Mouse (Mus musculus) intestine, embryonic 15.5 days (tissue): Measurements from ENCODE around the gene Sugt1. TPM values are rescaled to one million over a fixed set of nuclear protein-coding genes. Genes with fewer than 3 reads are reported as not detected.
A peak's percentile ranks its signal among the peaks of the same experiment; 100 is the strongest.

Experiments used
- ATAC-seq: fragments of 200-750 bp; cut with Nextera tagmentation; 2 replicates; pipeline ENCODE4 v1.8.0; 2017; ENCODE audit warnings: moderate TSS enrichment, moderate library complexity
- H3K27ac ChIP-seq: fragments of 300-500 bp; sonication (generic); 2 replicates; pipeline ENCODE4 v1.5.1; 2015; ENCODE audit warnings: mild to moderate bottlenecking, inconsistent platforms
- H3K27me3 ChIP-seq: fragments of 300-500 bp; sonication (generic); replicated peaks from 2 replicates; pipeline ENCODE4 v1.6.1; 2015; ENCODE audit warnings: inconsistent platforms
- H3K36me3 ChIP-seq: fragments of 300-500 bp; sonication (generic); 2 replicates; pipeline ENCODE4 v1.6.1; 2015; ENCODE audit warnings: inconsistent platforms
- H3K4me1 ChIP-seq: fragments of 300-500 bp; sonication (generic); replicated peaks from 2 replicates; pipeline ENCODE4 v1.6.1; 2015; ENCODE audit warnings: inconsistent platforms
- H3K4me2 ChIP-seq: fragments of 300-500 bp; sonication (generic); replicated peaks from 2 replicates; pipeline ENCODE4 v1.6.1; 2015; ENCODE audit warnings: mild to moderate bottlenecking, inconsistent platforms
- H3K4me3 ChIP-seq: fragments of 300-500 bp; sonication (generic); replicated peaks from 2 replicates; pipeline ENCODE4 v1.5.1; 2015; ENCODE audit warnings: inconsistent platforms
- H3K9ac ChIP-seq: fragments of 300-500 bp; sonication (generic); 2 replicates; pipeline ENCODE4 v1.6.1; 2015; ENCODE audit warnings: inconsistent platforms
- H3K9me3 ChIP-seq: fragments of 300-500 bp; sonication (generic); 2 replicates; pipeline ENCODE4 v1.6.1; 2016; ENCODE audit warnings: inconsistent platforms
- WGBS: fragments of 180-500 bp; shearing (Covaris S2); methylation state at CpG from one replicate; pipeline ENCODE4 v1.1.7; 2015; 5-methylcytosine and 5-hydroxymethylcytosine counted together
- polyA plus RNA-seq: library from polyadenylated mRNA; unstranded; fragments of >200 nt; fragmentation: Nextera tagmentation; extraction: Ambion mirVana; gene quantifications from 2 replicates; pipeline ENCODE4 v1.2.1, GENCODE M21; 2015

The Sugt1 gene
- polyA plus RNA-seq, 1 experiment from 2014 or later, result 113 TPM

- Histone ChIP-seq H3K27me3 (no peaks in the 10 kb centered on the region), H3K4me2 (peak overlapping the region; percentile 71), H3K9ac (peak overlapping the region; percentile 64), H3K4me1 (peaks cover 9% of the 10 kb centered on the region; the same call in 1 of the 2 replicates), H3K9me3 (no peaks in the 10 kb centered on the region), H3K27ac (peak overlapping the region; percentile 92), H3K4me3 (peak overlapping the region; percentile 63), H3K36me3 (no peaks in the 10 kb centered on the region)
- ATAC-seq, result no peak
- WGBS, result 31% methylated on average over 16 of the region's 16 CpGs
Measured at GRCm38 (mm10) chr14:79586499-79587138, 872 bp upstream of the Sugt1 start.

DNA sequence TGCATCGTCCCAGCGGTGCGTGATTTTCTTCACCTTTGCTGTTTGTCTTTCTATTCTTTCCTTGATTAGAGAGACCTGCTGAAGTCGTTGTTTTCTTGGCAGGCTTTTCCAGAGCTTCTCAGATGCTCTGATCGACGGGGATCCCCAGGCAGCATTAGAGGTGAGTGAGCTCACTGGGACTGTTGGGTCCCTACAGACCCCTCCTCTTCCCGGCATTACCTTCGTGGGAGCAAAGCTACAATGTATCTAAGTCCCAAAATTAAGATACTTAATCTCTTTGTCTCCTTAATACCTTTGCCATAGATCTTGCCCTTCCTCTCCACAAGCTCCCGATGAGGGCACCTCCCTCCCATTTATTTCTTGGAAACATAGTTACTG is 350 bp downstream of the Sugt1 start:
- peak; percentile 40 for ATAC-seq
- under 1% methylated on average over 9 of the region's 9 CpGs for WGBS
- Histone ChIP-seq H3K4me1 (peaks cover 9% of the 10 kb centered on the region; the same call in 1 of the 2 replicates), H3K27me3 (no peaks in the 10 kb centered on the region), H3K9ac (peak overlapping the region; percentile 64), H3K9me3 (no peaks in the 10 kb centered on the region), H3K27ac (peak overlapping the region; percentile 92), H3K4me2 (peak overlapping the region; percentile 58), H3K4me3 (peak overlapping the region; percentile 63), H3K36me3 (no peaks in the 10 kb centered on the region)

GRCm38 (mm10) chr14:79588534-79588951 is 1.1 kb downstream of the Sugt1 start:
- peak overlapping the region; percentile 64; the same call in 1 of the 2 replicates for H3K9ac ChIP-seq
- ATAC-seq, result no peak
- H3K4me2 ChIP-seq, result peak overlapping the region; percentile 58
- WGBS, result 80% methylated on average over 9 of the region's 9 CpGs
- peaks cover 9% of the 10 kb centered on the region; the same call in 1 of the 2 replicates for H3K4me1 ChIP-seq
- H3K9me3 ChIP-seq, result no peaks in the 10 kb centered on the region
- peak overlapping the region; percentile 63 for H3K4me3 ChIP-seq
- no peaks in the 10 kb centered on the region for H3K27me3 ChIP-seq
- H3K36me3 ChIP-seq, result no peaks in the 10 kb centered on the region
- H3K27ac ChIP-seq, result no peak overlapping the region

GRCm38 (mm10) chr14:79589401-79589800 is 1.9 kb downstream of the Sugt1 start:
- no peaks in the 10 kb centered on the region for H3K9me3 ChIP-seq
- 85% methylated on average over 6 of the region's 6 CpGs for WGBS
- H3K36me3 ChIP-seq, result 0 out of 2 replicates have a peak, but pooled peaks cover 4% of the 10 kb centered on the region
- H3K4me3 ChIP-seq, result no peak overlapping the region
- peaks cover 9% of the 10 kb centered on the region; the same call in 1 of the 2 replicates for H3K4me1 ChIP-seq
- no peaks in the 10 kb centered on the region for H3K27me3 ChIP-seq
- H3K9ac ChIP-seq, result no peak overlapping the region
- H3K27ac ChIP-seq, result no peak overlapping the region
- peak overlapping the region; percentile 58; the same call in 1 of the 2 replicates for H3K4me2 ChIP-seq
- no peak for ATAC-seq

GRCm38 (mm10) chr14:79590916-79591315 is 3.4 kb downstream of the Sugt1 start:
- no peak for ATAC-seq

DNA sequence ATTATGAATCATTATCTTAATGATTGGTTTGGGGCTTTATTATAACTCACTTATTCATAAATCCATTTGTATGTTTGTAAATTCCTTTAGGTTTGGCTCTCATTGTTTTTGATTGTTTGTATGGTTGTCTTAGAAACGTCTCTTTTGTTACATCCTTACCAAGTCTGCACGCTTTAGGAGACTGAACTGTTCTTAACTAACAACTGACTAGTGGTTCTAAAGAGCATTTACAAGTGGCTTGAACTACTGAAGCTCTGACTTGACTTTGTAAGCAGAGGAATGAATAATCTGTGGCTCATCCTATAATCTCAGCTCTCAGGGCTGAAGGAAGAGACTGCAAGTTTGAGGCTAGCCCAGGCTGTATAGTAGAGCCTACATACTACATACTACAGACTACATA is 4.1 kb downstream of the Sugt1 start:
- WGBS, result 89% methylated on average over 2 of the region's 2 CpGs
- Histone ChIP-seq H3K4me1 (peaks cover 9% of the 10 kb centered on the region; the same call in 1 of the 2 replicates), H3K36me3 (0 out of 2 replicates have a peak, but pooled peaks cover 4% of the 10 kb centered on the region), H3K4me2 (no peak overlapping the region), H3K4me3 (no peak overlapping the region), H3K27me3 (no peaks in the 10 kb centered on the region), H3K9me3 (no peaks in the 10 kb centered on the region), H3K27ac (no peak overlapping the region), H3K9ac (no peak overlapping the region)
- no peak for ATAC-seq

More at GRCm38 (mm10) chr14:79590916-79591315, 3.4 kb downstream of the Sugt1 start:
- H3K4me3 ChIP-seq, result no peak overlapping the region
- peaks cover 9% of the 10 kb centered on the region; the same call in 1 of the 2 replicates for H3K4me1 ChIP-seq
- H3K4me2 ChIP-seq, result no peak overlapping the region
- H3K9me3 ChIP-seq, result no peaks in the 10 kb centered on the region
- H3K27ac ChIP-seq, result no peak overlapping the region
- H3K27me3 ChIP-seq, result no peaks in the 10 kb centered on the region
- H3K36me3 ChIP-seq, result 0 out of 2 replicates have a peak, but pooled peaks cover 4% of the 10 kb centered on the region
- no peak overlapping the region for H3K9ac ChIP-seq
- 93% methylated on average over 8 of the region's 8 CpGs for WGBS

GRCm38 (mm10) chr14:79594069-79594468 is 6.6 kb downstream of the Sugt1 start:
- ATAC-seq, result no peak
- Histone ChIP-seq H3K4me3 (no peak overlapping the region), H3K9me3 (no peaks in the 10 kb centered on the region), H3K4me1 (peaks cover 1% of the 10 kb centered on the region; the same call in 1 of the 2 replicates), H3K27ac (no peak overlapping the region), H3K36me3 (peaks cover 6% of the 10 kb centered on the region; the same call in 1 of the 2 replicates), H3K9ac (no peak overlapping the region), H3K4me2 (no peak overlapping the region), H3K27me3 (no peaks in the 10 kb centered on the region)
- WGBS, result 85% methylated on average over 5 of the region's 5 CpGs

DNA sequence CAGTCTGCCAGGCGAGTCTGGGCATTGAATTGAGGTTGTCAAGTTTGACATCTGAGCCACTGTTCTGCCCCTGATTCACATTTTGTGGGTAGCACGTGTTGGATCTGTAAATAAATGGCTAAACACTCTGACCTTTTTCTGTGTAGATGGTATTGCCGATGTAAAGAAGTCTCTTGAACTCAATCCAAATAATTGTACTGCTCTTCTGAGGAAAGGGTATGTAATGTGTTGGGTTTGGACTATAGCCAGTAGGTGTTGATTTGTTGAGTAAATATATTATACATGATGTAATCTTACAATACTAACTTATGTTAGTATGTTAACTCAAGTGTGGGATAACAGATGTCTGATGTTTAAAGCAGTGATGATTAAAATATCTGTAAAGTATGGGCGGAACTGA is 9.1 kb downstream of the Sugt1 start:
- WGBS, result 74% methylated on average over 4 of the region's 4 CpGs
- ATAC-seq, result no peak
- Histone ChIP-seq H3K36me3 (peaks cover 25% of the 10 kb centered on the region), H3K4me2 (no peak overlapping the region), H3K4me1 (no peaks in the 10 kb centered on the region), H3K9me3 (no peaks in the 10 kb centered on the region), H3K9ac (no peak overlapping the region), H3K4me3 (no peak overlapping the region), H3K27ac (no peak overlapping the region), H3K27me3 (no peaks in the 10 kb centered on the region)

- no peak overlapping the region for H3K4me2 ChIP-seq
- no peak overlapping the region for H3K27ac ChIP-seq
- H3K4me1 ChIP-seq, result no peaks in the 10 kb centered on the region
- no peak for ATAC-seq
- no peaks in the 10 kb centered on the region for H3K27me3 ChIP-seq
- H3K36me3 ChIP-seq, result peaks cover 22% of the 10 kb centered on the region; the same call in 1 of the 2 replicates
- no peak overlapping the region for H3K9ac ChIP-seq
- no peak overlapping the region for H3K4me3 ChIP-seq
- 88% methylated on average over 2 of the region's 2 CpGs for WGBS
- no peaks in the 10 kb centered on the region for H3K9me3 ChIP-seq
Measured at GRCm38 (mm10) chr14:79605881-79606280, 18.4 kb downstream of the Sugt1 start.

DNA sequence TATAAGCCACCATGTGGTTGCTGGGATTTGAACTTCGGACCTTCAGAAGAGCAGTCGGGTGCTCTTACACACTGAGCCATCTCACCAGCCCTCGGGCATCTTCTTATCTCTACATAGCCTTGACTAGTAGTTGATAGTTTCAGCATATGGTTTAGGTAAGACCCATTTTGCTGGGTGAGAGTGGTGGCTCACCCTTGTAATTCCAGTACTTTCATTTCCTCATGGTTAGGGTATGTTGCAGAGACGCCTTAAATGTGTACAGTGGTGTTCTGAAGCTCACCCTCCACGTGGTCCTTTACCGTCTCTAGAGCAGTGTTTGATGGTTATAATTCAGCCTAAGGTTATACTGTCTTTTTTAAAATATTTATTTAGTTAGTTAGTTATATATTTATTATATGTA is 18.9 kb downstream of the Sugt1 start:
- ATAC-seq, result no peak
- Histone ChIP-seq H3K9me3 (no peaks in the 10 kb centered on the region), H3K27ac (no peak overlapping the region), H3K27me3 (no peaks in the 10 kb centered on the region), H3K4me1 (no peaks in the 10 kb centered on the region), H3K36me3 (peaks cover 22% of the 10 kb centered on the region), H3K4me3 (no peak overlapping the region), H3K9ac (no peak overlapping the region), H3K4me2 (no peak overlapping the region)
- 91% methylated on average over 6 of the region's 6 CpGs for WGBS

DNA sequence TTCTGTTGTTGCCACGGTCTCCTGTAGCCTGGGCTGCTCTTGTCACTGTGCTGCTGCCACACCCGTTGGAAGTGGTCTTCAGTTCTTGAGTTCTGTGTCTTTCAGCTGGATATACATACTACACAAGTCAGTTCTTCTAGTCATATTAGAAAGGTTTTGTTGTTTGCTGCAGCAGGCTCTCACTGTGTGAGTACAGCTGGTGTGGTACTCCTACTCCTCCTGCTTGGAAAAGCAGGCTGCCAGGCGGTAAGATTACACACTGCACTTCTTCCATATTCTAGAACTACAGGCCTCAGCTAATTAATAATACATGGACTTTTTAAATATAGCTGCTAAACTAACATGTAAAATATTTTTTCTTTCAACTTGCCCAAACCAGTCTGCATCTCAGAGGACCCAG is 19.4 kb downstream of the Sugt1 start:
- H3K9me3 ChIP-seq, result no peaks in the 10 kb centered on the region
- H3K4me2 ChIP-seq, result no peak overlapping the region
- no peak overlapping the region for H3K4me3 ChIP-seq
- peaks cover 22% of the 10 kb centered on the region for H3K36me3 ChIP-seq
- no peak overlapping the region for H3K9ac ChIP-seq
- ATAC-seq, result no peak
- no peaks in the 10 kb centered on the region for H3K27me3 ChIP-seq
- no peaks in the 10 kb centered on the region for H3K4me1 ChIP-seq
- 94% methylated on average over 3 of the region's 3 CpGs for WGBS
- H3K27ac ChIP-seq, result no peak overlapping the region

DNA sequence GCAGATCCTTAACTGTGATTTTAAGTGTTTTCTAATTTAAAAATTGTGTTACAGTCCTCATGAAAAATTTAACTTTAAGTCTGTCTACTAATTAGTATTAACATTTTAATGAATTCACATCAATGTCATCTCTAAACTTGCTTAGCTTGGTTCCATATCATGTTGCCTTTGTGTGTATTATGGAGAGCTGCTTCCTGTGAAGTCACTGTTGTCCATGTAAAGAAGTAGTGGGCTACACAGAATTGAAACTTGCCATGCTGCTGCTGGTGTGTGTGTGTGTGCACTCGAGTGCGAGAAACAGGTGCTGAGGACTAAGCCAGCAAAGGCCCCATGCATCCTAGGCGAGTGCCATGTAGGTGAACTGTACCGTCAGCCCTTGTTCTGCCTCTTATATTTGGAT is 19.9 kb downstream of the Sugt1 start:
- peaks cover 22% of the 10 kb centered on the region for H3K36me3 ChIP-seq
- no peak overlapping the region for H3K9ac ChIP-seq
- no peaks in the 10 kb centered on the region for H3K4me1 ChIP-seq
- no peak overlapping the region for H3K27ac ChIP-seq
- WGBS, result 92% methylated on average over 4 of the region's 4 CpGs
- H3K9me3 ChIP-seq, result no peaks in the 10 kb centered on the region
- no peak for ATAC-seq
- H3K4me3 ChIP-seq, result no peak overlapping the region
- H3K4me2 ChIP-seq, result no peak overlapping the region
- no peaks in the 10 kb centered on the region for H3K27me3 ChIP-seq

DNA sequence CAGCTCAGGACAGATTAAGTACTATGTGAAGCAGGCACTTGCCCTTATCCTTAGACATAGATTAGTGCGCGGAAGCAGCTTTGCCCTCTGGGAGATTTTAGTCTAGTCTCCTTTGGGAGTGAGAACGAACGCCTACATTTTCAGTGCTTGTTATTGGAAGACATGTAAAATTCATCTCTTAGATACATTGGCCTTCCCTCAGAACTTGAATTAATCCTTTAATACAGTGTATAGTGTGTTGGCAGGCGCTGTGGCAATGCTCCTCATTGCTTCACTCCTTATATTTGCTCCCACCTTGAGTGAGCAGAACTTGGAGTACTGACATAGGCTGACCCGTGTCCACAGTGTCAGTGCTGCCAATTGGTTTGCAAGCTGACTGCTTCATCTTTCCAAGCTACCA is 20.8 kb downstream of the Sugt1 start:
- Histone ChIP-seq H3K27ac (no peak overlapping the region), H3K9ac (no peak overlapping the region), H3K9me3 (no peaks in the 10 kb centered on the region), H3K36me3 (peaks cover 25% of the 10 kb centered on the region), H3K4me1 (no peaks in the 10 kb centered on the region), H3K27me3 (no peaks in the 10 kb centered on the region), H3K4me3 (no peak overlapping the region), H3K4me2 (no peak overlapping the region)
- WGBS, result 93% methylated on average over 6 of the region's 6 CpGs
- ATAC-seq, result no peak
